Mouse (Mus musculus): Measurements from ENCODE around the gene Hmga1.

GRCm38 (mm10) chr17:27564391-27565162 lies 8.3 kb downstream of the Hmga1 start:
- no peak for TF ChIP-seq CTCF (IDR thresholded peaks at IDR 0.05; ENCODE audit: low read depth, low read length)
- TF ChIP-seq POLR2A (IDR thresholded peaks at IDR 0.05; ENCODE audit: extremely low read depth, insufficient read depth, low read length): no peak
